Mouse (Mus musculus) heart, postnatal 0 days (tissue): ENCODE data around the gene Cnn3.

ENCODE experiments used
- CTCF ChIP-seq: IDR thresholded peaks from 2 replicates; pipeline ENCODE4 v1.5.1; 2016; ENCODE audit warnings: antibody characterized with exemption, control low read depth, low read depth
- EP300 ChIP-seq: IDR thresholded peaks from 2 replicates; pipeline ENCODE4 v1.6.1; 2016; ENCODE audit warnings: antibody characterized with exemption, low read depth

DNA sequence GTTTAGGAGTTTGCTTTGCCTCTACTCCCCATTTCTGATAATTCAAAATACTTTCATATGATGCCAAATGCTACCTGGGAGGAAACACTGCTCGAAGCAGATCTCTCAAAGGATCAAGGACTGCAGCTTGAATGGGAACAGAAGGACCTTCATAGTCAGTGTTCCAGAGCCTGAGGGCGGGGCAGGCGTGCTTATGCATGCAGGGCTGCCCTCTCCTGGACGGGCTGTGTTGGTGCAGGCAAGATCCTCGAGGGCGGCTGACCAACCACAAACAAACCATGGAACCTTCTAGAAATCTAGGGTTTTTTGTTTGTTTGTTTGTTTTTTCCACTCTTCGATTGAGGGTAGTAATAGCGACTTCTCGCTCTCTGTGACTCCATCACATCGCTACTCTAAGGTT, 73.9 kb downstream of the Cnn3 start:
- TF ChIP-seq CTCF, result peak; percentile 98
- TF ChIP-seq EP300, result no peak
